Mouse (Mus musculus): Measurements from ENCODE around the gene Cux1. TPM values are rescaled to one million over a fixed set of nuclear protein-coding genes. Genes with fewer than 3 reads are reported as not detected.

Gene Cux1
- polyA plus RNA-seq, 1 experiment from 2014 or later = 112 TPM

DNA sequence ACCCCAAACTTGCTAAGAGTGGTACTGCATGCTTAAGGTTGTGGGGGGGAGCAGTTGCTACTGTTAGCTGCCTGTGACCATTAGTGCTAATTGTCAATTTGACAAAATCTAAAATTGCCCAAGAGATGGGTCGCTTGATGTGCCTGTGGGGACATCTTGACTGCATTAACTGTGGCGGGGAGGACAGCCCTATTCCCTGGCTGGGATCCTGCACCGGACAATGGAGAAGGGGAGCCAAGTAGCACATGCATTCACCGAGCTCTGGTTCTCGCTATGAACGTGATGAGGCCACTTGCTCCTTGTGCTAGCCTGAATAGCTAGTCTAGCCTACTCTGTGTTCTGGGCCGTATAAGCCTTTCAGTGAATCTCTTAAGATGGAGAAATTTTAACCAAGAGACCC is 72.4 kb downstream of the Cux1 start:
- Histone ChIP-seq H3K9ac (replicated peaks; ENCODE audit: low read length) (no peak overlapping the region), H3K27me3 (ENCODE audit: control insufficient read depth, insufficient read depth, low read length) (no peaks in the 10 kb centered on the region), H3K27ac (replicated peaks; ENCODE audit: low read depth, low read length) (no peak overlapping the region), H3K4me1 (ENCODE audit: control insufficient read depth, insufficient read depth, low read length) (0 out of 2 replicates have a peak, but pooled peaks cover 4% of the 10 kb centered on the region), H3K9me3 (ENCODE audit: control insufficient read depth, low read length) (no peaks in the 10 kb centered on the region), H3K36me3 (ENCODE audit: control insufficient read depth, insufficient read depth, low read length) (no peaks in the 10 kb centered on the region), H3K4me2 (ENCODE audit: low read length) (no peak overlapping the region), H3K4me3 (replicated peaks; ENCODE audit: low read depth, low read length) (no peak overlapping the region)
- WGBS = 81% methylated on average over 7 of the region's 7 CpGs
- DNase-seq = no peak
- ATAC-seq (ENCODE audit: low FRiP score, low TSS enrichment) = no peak

GRCm38 (mm10) chr5:136494288-136494687 is 73.0 kb downstream of the Cux1 start:
- DNase-seq = no peak
- Histone ChIP-seq H3K4me3 (replicated peaks; ENCODE audit: low read depth, low read length) (no peak overlapping the region), H3K4me2 (ENCODE audit: low read length) (no peak overlapping the region), H3K4me1 (ENCODE audit: control insufficient read depth, insufficient read depth, low read length) (0 out of 2 replicates have a peak, but pooled peaks cover 4% of the 10 kb centered on the region), H3K9me3 (ENCODE audit: control insufficient read depth, low read length) (no peaks in the 10 kb centered on the region), H3K27ac (replicated peaks; ENCODE audit: low read depth, low read length) (no peak overlapping the region), H3K27me3 (ENCODE audit: control insufficient read depth, insufficient read depth, low read length) (no peaks in the 10 kb centered on the region), H3K36me3 (ENCODE audit: control insufficient read depth, insufficient read depth, low read length) (no peaks in the 10 kb centered on the region), H3K9ac (replicated peaks; ENCODE audit: low read length) (no peak overlapping the region)
- WGBS = 87% methylated on average over 2 of the region's 2 CpGs
- no peak for ATAC-seq (ENCODE audit: low FRiP score, low TSS enrichment)

GRCm38 (mm10) chr5:136489450-136489849 is 77.8 kb downstream of the Cux1 start:
- no peak overlapping the region for H3K27ac ChIP-seq (replicated peaks; ENCODE audit: low read depth, low read length)
- H3K9me3 ChIP-seq (ENCODE audit: control insufficient read depth, low read length) = no peaks in the 10 kb centered on the region
- DNase-seq (no peak), ATAC-seq (ENCODE audit: low FRiP score, low TSS enrichment) (no peak)
- WGBS = 88% methylated on average over 5 of the region's 5 CpGs
- no peaks in the 10 kb centered on the region for H3K4me1 ChIP-seq (ENCODE audit: control insufficient read depth, insufficient read depth, low read length)
- H3K9ac ChIP-seq (replicated peaks; ENCODE audit: low read length) = no peak overlapping the region
- H3K4me2 ChIP-seq (ENCODE audit: low read length) = no peak overlapping the region
- no peak overlapping the region for H3K4me3 ChIP-seq (replicated peaks; ENCODE audit: low read depth, low read length)
- H3K27me3 ChIP-seq (ENCODE audit: control insufficient read depth, insufficient read depth, low read length) = no peaks in the 10 kb centered on the region
- H3K36me3 ChIP-seq (ENCODE audit: control insufficient read depth, insufficient read depth, low read length) = no peaks in the 10 kb centered on the region

DNA sequence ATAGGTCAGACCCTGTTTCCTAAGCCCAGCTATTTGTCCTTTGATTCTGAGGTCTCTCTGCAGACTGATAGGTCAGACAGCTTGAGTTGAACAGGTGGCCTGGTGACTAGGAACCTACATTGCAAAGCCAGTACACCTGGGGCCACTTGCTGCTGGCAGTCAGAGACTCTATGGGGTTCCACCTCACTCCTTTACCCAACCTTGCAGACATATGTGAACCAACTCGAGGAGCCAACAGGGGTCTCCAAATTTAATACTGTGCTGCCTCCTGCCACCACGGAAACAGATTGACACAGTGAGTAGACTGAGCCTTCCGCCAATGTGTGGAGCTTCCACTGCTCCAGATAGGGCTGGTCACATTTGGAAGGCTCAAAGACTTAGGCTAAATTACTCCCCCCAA is 78.6 kb downstream of the Cux1 start:
- Histone ChIP-seq H3K4me3 (replicated peaks; ENCODE audit: low read depth, low read length) (no peak overlapping the region), H3K4me1 (ENCODE audit: control insufficient read depth, insufficient read depth, low read length) (no peaks in the 10 kb centered on the region), H3K9ac (replicated peaks; ENCODE audit: low read length) (no peak overlapping the region), H3K9me3 (ENCODE audit: control insufficient read depth, low read length) (no peaks in the 10 kb centered on the region), H3K27me3 (ENCODE audit: control insufficient read depth, insufficient read depth, low read length) (no peaks in the 10 kb centered on the region), H3K27ac (replicated peaks; ENCODE audit: low read depth, low read length) (no peak overlapping the region), H3K36me3 (ENCODE audit: control insufficient read depth, insufficient read depth, low read length) (peaks cover 1% of the 10 kb centered on the region; the same call in 1 of the 2 replicates), H3K4me2 (ENCODE audit: low read length) (no peak overlapping the region)
- DNase-seq (no peak), ATAC-seq (ENCODE audit: low FRiP score, low TSS enrichment) (no peak)
- WGBS = 84% methylated on average over 3 of the region's 3 CpGs

- 92% methylated on average over 1 of the region's 1 CpGs for WGBS
- DNase-seq (no peak), ATAC-seq (ENCODE audit: low FRiP score, low TSS enrichment) (no peak)
- no peaks in the 10 kb centered on the region for H3K27me3 ChIP-seq (ENCODE audit: control insufficient read depth, insufficient read depth, low read length)
- H3K27ac ChIP-seq (replicated peaks; ENCODE audit: low read depth, low read length) = no peak overlapping the region
- H3K4me1 ChIP-seq (ENCODE audit: control insufficient read depth, insufficient read depth, low read length) = no peaks in the 10 kb centered on the region
- peaks cover 6% of the 10 kb centered on the region; the same call in 1 of the 2 replicates for H3K36me3 ChIP-seq (ENCODE audit: control insufficient read depth, insufficient read depth, low read length)
- no peak overlapping the region for H3K9ac ChIP-seq (replicated peaks; ENCODE audit: low read length)
- H3K4me2 ChIP-seq (ENCODE audit: low read length) = no peak overlapping the region
- H3K9me3 ChIP-seq (ENCODE audit: control insufficient read depth, low read length) = no peaks in the 10 kb centered on the region
- no peak overlapping the region for H3K4me3 ChIP-seq (replicated peaks; ENCODE audit: low read depth, low read length)
These were observed 79.1 kb downstream of the Cux1 start for GRCm38 (mm10) chr5:136488223-136488622.

DNA sequence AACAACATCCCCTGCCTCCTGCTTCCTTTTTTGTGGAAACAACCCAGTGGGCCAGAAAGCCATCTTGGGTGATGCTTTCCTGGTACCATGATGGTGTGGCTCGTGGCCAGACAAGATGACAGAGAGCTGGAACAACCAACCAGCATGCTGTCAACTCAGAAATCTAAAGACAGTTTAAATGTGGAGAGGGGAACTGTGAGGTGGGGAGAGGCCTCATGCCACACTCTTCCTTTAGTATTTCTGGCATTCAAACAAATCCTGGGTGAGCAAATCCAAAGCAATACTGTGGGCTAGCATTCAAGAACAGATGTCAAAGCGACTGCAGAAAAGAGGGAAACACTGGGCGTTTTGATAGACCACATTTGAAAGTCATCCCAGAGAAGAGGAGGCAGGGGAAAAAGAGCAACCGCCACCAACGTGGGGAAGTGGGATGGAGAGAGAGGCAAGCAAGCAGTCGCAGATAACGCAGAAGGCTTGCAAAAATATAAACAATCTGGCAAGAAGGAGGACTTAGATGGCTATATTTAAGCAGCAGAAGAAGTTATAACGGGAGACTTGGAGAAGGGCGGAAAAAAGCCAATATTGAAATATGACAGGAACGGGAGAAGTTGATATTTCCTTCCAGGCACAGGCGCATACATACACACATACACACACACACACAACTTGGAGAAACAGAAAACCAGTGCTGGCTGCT is 79.7 kb downstream of the Cux1 start:
- Histone ChIP-seq H3K27me3 (ENCODE audit: control insufficient read depth, insufficient read depth, low read length) (no peaks in the 10 kb centered on the region), H3K36me3 (ENCODE audit: control insufficient read depth, insufficient read depth, low read length) (peaks cover 7% of the 10 kb centered on the region; the same call in 1 of the 2 replicates), H3K27ac (replicated peaks; ENCODE audit: low read depth, low read length) (no peak overlapping the region), H3K9ac (replicated peaks; ENCODE audit: low read length) (no peak overlapping the region), H3K4me3 (replicated peaks; ENCODE audit: low read depth, low read length) (no peak overlapping the region), H3K9me3 (ENCODE audit: control insufficient read depth, low read length) (no peaks in the 10 kb centered on the region), H3K4me2 (ENCODE audit: low read length) (no peak overlapping the region), H3K4me1 (ENCODE audit: control insufficient read depth, insufficient read depth, low read length) (no peaks in the 10 kb centered on the region)
- no peak for DNase-seq
- 87% methylated on average over 11 of the region's 11 CpGs for WGBS
- no peak for ATAC-seq (ENCODE audit: low FRiP score, low TSS enrichment)

DNA sequence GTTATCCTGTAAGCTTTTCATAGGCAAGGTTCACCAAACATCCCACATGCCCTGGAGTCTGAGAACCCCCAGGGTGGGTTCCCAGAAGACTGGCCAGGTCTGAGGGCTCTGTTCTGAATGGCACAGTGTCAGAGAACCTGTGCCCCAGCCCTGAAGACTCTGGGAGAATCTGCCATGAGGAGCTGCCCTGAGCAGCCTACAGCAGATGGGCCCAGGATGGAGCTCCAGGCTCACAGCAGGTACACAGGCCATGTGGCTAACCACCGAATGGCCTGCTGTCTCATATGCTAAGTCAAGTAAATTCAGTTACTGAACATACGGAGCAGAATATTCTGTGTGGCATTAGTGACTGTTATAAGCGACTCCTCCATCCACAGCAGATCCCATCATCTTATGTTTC is 80.9 kb downstream of the Cux1 start:
- DNase-seq (no peak), ATAC-seq (ENCODE audit: low FRiP score, low TSS enrichment) (no peak)
- no peaks in the 10 kb centered on the region for H3K4me1 ChIP-seq (ENCODE audit: control insufficient read depth, insufficient read depth, low read length)
- H3K27me3 ChIP-seq (ENCODE audit: control insufficient read depth, insufficient read depth, low read length) = no peaks in the 10 kb centered on the region
- H3K4me3 ChIP-seq (replicated peaks; ENCODE audit: low read depth, low read length) = no peak overlapping the region
- H3K36me3 ChIP-seq (ENCODE audit: control insufficient read depth, insufficient read depth, low read length) = peaks cover 11% of the 10 kb centered on the region; the same call in 1 of the 2 replicates
- H3K9ac ChIP-seq (replicated peaks; ENCODE audit: low read length) = no peak overlapping the region
- no peak overlapping the region for H3K27ac ChIP-seq (replicated peaks; ENCODE audit: low read depth, low read length)
- no peak overlapping the region for H3K4me2 ChIP-seq (ENCODE audit: low read length)
- H3K9me3 ChIP-seq (ENCODE audit: control insufficient read depth, low read length) = no peaks in the 10 kb centered on the region
- 90% methylated on average over 3 of the region's 3 CpGs for WGBS

GRCm38 (mm10) chr5:136485397-136485796 is 81.9 kb downstream of the Cux1 start:
- Histone ChIP-seq H3K36me3 (ENCODE audit: control insufficient read depth, insufficient read depth, low read length) (peaks cover 11% of the 10 kb centered on the region; the same call in 1 of the 2 replicates), H3K4me2 (ENCODE audit: low read length) (no peak overlapping the region), H3K9ac (replicated peaks; ENCODE audit: low read length) (no peak overlapping the region), H3K27me3 (ENCODE audit: control insufficient read depth, insufficient read depth, low read length) (no peaks in the 10 kb centered on the region), H3K27ac (replicated peaks; ENCODE audit: low read depth, low read length) (no peak overlapping the region), H3K9me3 (ENCODE audit: control insufficient read depth, low read length) (no peaks in the 10 kb centered on the region), H3K4me3 (replicated peaks; ENCODE audit: low read depth, low read length) (no peak overlapping the region), H3K4me1 (ENCODE audit: control insufficient read depth, insufficient read depth, low read length) (no peaks in the 10 kb centered on the region)
- ATAC-seq (ENCODE audit: low FRiP score, low TSS enrichment) (no peak), DNase-seq (no peak)
- WGBS = 95% methylated on average over 6 of the region's 6 CpGs

GRCm38 (mm10) chr5:136482434-136482833 is 84.9 kb downstream of the Cux1 start:
- Histone ChIP-seq H3K4me2 (ENCODE audit: low read length) (no peak overlapping the region), H3K9ac (replicated peaks; ENCODE audit: low read length) (no peak overlapping the region), H3K4me3 (replicated peaks; ENCODE audit: low read depth, low read length) (no peak overlapping the region), H3K27me3 (ENCODE audit: control insufficient read depth, insufficient read depth, low read length) (no peaks in the 10 kb centered on the region), H3K4me1 (ENCODE audit: control insufficient read depth, insufficient read depth, low read length) (no peaks in the 10 kb centered on the region), H3K9me3 (ENCODE audit: control insufficient read depth, low read length) (no peaks in the 10 kb centered on the region), H3K36me3 (ENCODE audit: control insufficient read depth, insufficient read depth, low read length) (peaks cover 11% of the 10 kb centered on the region; the same call in 1 of the 2 replicates), H3K27ac (replicated peaks; ENCODE audit: low read depth, low read length) (no peak overlapping the region)
- 89% methylated on average over 1 of the region's 1 CpGs for WGBS
- DNase-seq (no peak), ATAC-seq (ENCODE audit: low FRiP score, low TSS enrichment) (no peak)
